Mouse (Mus musculus) neural tube, embryonic 12.5 days (tissue): ENCODE data around the gene Fam114a1. TPM values are rescaled to one million over a fixed set of nuclear protein-coding genes. Genes with fewer than 3 reads are reported as not detected.

Experiments used
- ATAC-seq: fragments of 200-750 bp; cut with Nextera tagmentation; 2 replicates; pipeline ENCODE4 v1.8.0; 2017; ENCODE audit warnings: low read depth, mild to moderate bottlenecking, moderate TSS enrichment, moderate library complexity; ENCODE audit not compliant: low FRiP score
- H3K27ac ChIP-seq: fragments of 300-500 bp; sonication (generic); 2 replicates; pipeline ENCODE4 v1.5.1; 2016
- H3K27me3 ChIP-seq: fragments of 300-500 bp; sonication (generic); replicated peaks from 2 replicates; pipeline ENCODE4 v1.6.1; 2016; ENCODE audit warnings: mild to moderate bottlenecking
- H3K36me3 ChIP-seq: fragments of 300-500 bp; sonication (generic); 2 replicates; pipeline ENCODE4 v1.6.1; 2016; ENCODE audit warnings: mild to moderate bottlenecking
- H3K4me1 ChIP-seq: fragments of 300-500 bp; sonication (generic); 2 replicates; pipeline ENCODE4 v1.6.1; 2016
- H3K4me2 ChIP-seq: fragments of 300-500 bp; sonication (generic); replicated peaks from 2 replicates; pipeline ENCODE4 v1.6.1; 2016; ENCODE audit warnings: mild to moderate bottlenecking
- H3K4me3 ChIP-seq: fragments of 300-500 bp; sonication (generic); 2 replicates; pipeline ENCODE4 v1.5.1; 2016
- H3K9ac ChIP-seq: fragments of 300-500 bp; sonication (generic); 2 replicates; pipeline ENCODE4 v1.6.1; 2016; ENCODE audit warnings: mild to moderate bottlenecking
- H3K9me3 ChIP-seq: fragments of 300-500 bp; sonication (generic); 2 replicates; pipeline ENCODE4 v1.6.1; 2016; ENCODE audit warnings: mild to moderate bottlenecking
- WGBS: fragments of 180-500 bp; shearing (Covaris S2); methylation state at CpG from one replicate; pipeline ENCODE4 v1.1.7; 2016; 5-methylcytosine and 5-hydroxymethylcytosine counted together
- polyA plus RNA-seq: library from polyadenylated mRNA; unstranded; fragments of >200 nt; fragmentation: Nextera tagmentation; extraction: Ambion mirVana; gene quantifications from 2 replicates; pipeline ENCODE4 v1.2.1, GENCODE M21; 2016

Fam114a1 gene
- 16.8 and 18.2 TPM in 2 replicates for polyA plus RNA-seq

GRCm38 (mm10) chr5:64969861-64970771 is at the start of gene Fam114a1:
Gene Fam114a1 (plus strand): TSS chr5:64970071.
- Histone ChIP-seq H3K27ac (no peak within 1 kb of the TSS), H3K36me3 (no peaks in the 10 kb centered on the region), H3K27me3 (peaks cover 10% of the 10 kb centered on the region; the same call in 1 of the 2 replicates), H3K9me3 (no peaks in the 10 kb centered on the region), H3K4me1 (peaks cover 3% of the 10 kb centered on the region), H3K9ac (peak within 1 kb of the TSS; percentile 72), H3K4me3 (peak within 1 kb of the TSS; percentile 50), H3K4me2 (peak within 1 kb of the TSS; percentile 99)
- WGBS: 1% methylated on average over 68 of the region's 68 CpGs
- peak; percentile 71 for ATAC-seq

- WGBS: 95% methylated on average over 5 of the region's 5 CpGs
These were observed 46.9 kb upstream of the Fam114a1 start for GRCm38 (mm10) chr5:64922891-64923381.

GRCm38 (mm10) chr5:64932215-64932614 is 37.7 kb upstream of the Fam114a1 start:
- no peak for ATAC-seq
- Histone ChIP-seq H3K27ac (no peak overlapping the region), H3K4me1 (no peaks in the 10 kb centered on the region), H3K9me3 (no peaks in the 10 kb centered on the region), H3K4me3 (no peak overlapping the region), H3K4me2 (no peak overlapping the region), H3K36me3 (no peaks in the 10 kb centered on the region), H3K27me3 (no peaks in the 10 kb centered on the region), H3K9ac (no peak overlapping the region)
- 56% methylated on average over 3 of the region's 3 CpGs for WGBS

More at GRCm38 (mm10) chr5:64922891-64923381, 46.9 kb upstream of the Fam114a1 start:
- no peak overlapping the region for H3K9ac ChIP-seq
- H3K36me3 ChIP-seq: no peaks in the 10 kb centered on the region
- H3K4me3 ChIP-seq: no peak overlapping the region
- H3K27me3 ChIP-seq: no peaks in the 10 kb centered on the region
- H3K4me1 ChIP-seq: no peaks in the 10 kb centered on the region
- ATAC-seq: no peak
- no peaks in the 10 kb centered on the region for H3K9me3 ChIP-seq
- H3K27ac ChIP-seq: no peak overlapping the region
- H3K4me2 ChIP-seq: no peak overlapping the region

GRCm38 (mm10) chr5:64932775-64933174 is 37.1 kb upstream of the Fam114a1 start:
- no peaks in the 10 kb centered on the region for H3K27me3 ChIP-seq
- no peak for ATAC-seq
- H3K9ac ChIP-seq: no peak overlapping the region
- H3K36me3 ChIP-seq: no peaks in the 10 kb centered on the region
- H3K27ac ChIP-seq: no peak overlapping the region
- no peak overlapping the region for H3K4me3 ChIP-seq
- no peak overlapping the region for H3K4me2 ChIP-seq
- H3K4me1 ChIP-seq: no peaks in the 10 kb centered on the region
- WGBS: 91% methylated on average over 15 of the region's 15 CpGs
- no peaks in the 10 kb centered on the region for H3K9me3 ChIP-seq

GRCm38 (mm10) chr5:64951486-64951885 is 18.4 kb upstream of the Fam114a1 start:
- Histone ChIP-seq H3K27me3 (no peaks in the 10 kb centered on the region), H3K27ac (no peak overlapping the region), H3K4me3 (no peak overlapping the region), H3K4me1 (no peaks in the 10 kb centered on the region), H3K9me3 (no peaks in the 10 kb centered on the region), H3K4me2 (no peak overlapping the region), H3K36me3 (no peaks in the 10 kb centered on the region), H3K9ac (no peak overlapping the region)
- ATAC-seq: no peak
- 90% methylated on average over 5 of the region's 5 CpGs for WGBS

GRCm38 (mm10) chr5:64954931-64955330 is 14.9 kb upstream of the Fam114a1 start:
- H3K4me1 ChIP-seq: no peaks in the 10 kb centered on the region
- H3K27me3 ChIP-seq: no peaks in the 10 kb centered on the region
- H3K9ac ChIP-seq: no peak overlapping the region
- 90% methylated on average over 8 of the region's 8 CpGs for WGBS
- no peaks in the 10 kb centered on the region for H3K36me3 ChIP-seq
- H3K4me3 ChIP-seq: no peak overlapping the region
- no peaks in the 10 kb centered on the region for H3K9me3 ChIP-seq
- no peak for ATAC-seq
- H3K27ac ChIP-seq: no peak overlapping the region
- H3K4me2 ChIP-seq: no peak overlapping the region

GRCm38 (mm10) chr5:64958991-64959842 is 10.7 kb upstream of the Fam114a1 start:
- no peak for ATAC-seq
- WGBS: 79% methylated on average over 22 of the region's 22 CpGs
- Histone ChIP-seq H3K9me3 (no peaks in the 10 kb centered on the region), H3K4me2 (no peak overlapping the region), H3K9ac (no peak overlapping the region), H3K4me3 (no peak overlapping the region), H3K4me1 (no peaks in the 10 kb centered on the region), H3K27ac (no peak overlapping the region), H3K36me3 (no peaks in the 10 kb centered on the region), H3K27me3 (no peaks in the 10 kb centered on the region)

- 85% methylated on average over 13 of the region's 13 CpGs for WGBS
- no peak for ATAC-seq
- Histone ChIP-seq H3K4me2 (no peak within 1 kb of the TSS), H3K4me1 (no peaks in the 10 kb centered on the region), H3K27me3 (no peaks in the 10 kb centered on the region), H3K9ac (no peak within 1 kb of the TSS), H3K9me3 (no peaks in the 10 kb centered on the region), H3K36me3 (no peaks in the 10 kb centered on the region), H3K27ac (no peak within 1 kb of the TSS), H3K4me3 (no peak within 1 kb of the TSS)
These were observed 10.0 kb upstream of the Fam114a1 start, which contains the start of gene Tlr6 for GRCm38 (mm10) chr5:64959843-64960230. Gene Tlr6 (minus strand): TSS chr5:64960097.

- no peak overlapping the region for H3K4me3 ChIP-seq
- ATAC-seq: no peak
- H3K27me3 ChIP-seq: no peaks in the 10 kb centered on the region
- no peak overlapping the region for H3K4me2 ChIP-seq
- H3K9me3 ChIP-seq: no peaks in the 10 kb centered on the region
- no peaks in the 10 kb centered on the region for H3K36me3 ChIP-seq
- no peak overlapping the region for H3K9ac ChIP-seq
- no peaks in the 10 kb centered on the region for H3K4me1 ChIP-seq
- WGBS: 95% methylated on average over 13 of the region's 13 CpGs
- no peak overlapping the region for H3K27ac ChIP-seq
These were observed 8.9 kb upstream of the Fam114a1 start for GRCm38 (mm10) chr5:64960857-64961391.

- no peaks in the 10 kb centered on the region for H3K4me1 ChIP-seq
- H3K27me3 ChIP-seq: no peaks in the 10 kb centered on the region
- no peak overlapping the region for H3K9ac ChIP-seq
- no peak overlapping the region for H3K27ac ChIP-seq
- no peak for ATAC-seq
- no peak overlapping the region for H3K4me2 ChIP-seq
- H3K4me3 ChIP-seq: no peak overlapping the region
- H3K36me3 ChIP-seq: no peaks in the 10 kb centered on the region
- WGBS: 91% methylated on average over 5 of the region's 5 CpGs
- no peaks in the 10 kb centered on the region for H3K9me3 ChIP-seq
These were observed 6.6 kb upstream of the Fam114a1 start for GRCm38 (mm10) chr5:64963271-64963670.

GRCm38 (mm10) chr5:64963735-64964134 is 6.1 kb upstream of the Fam114a1 start:
- no peak overlapping the region for H3K9ac ChIP-seq
- H3K27ac ChIP-seq: no peak overlapping the region
- no peaks in the 10 kb centered on the region for H3K4me1 ChIP-seq
- no peak overlapping the region for H3K4me2 ChIP-seq
- 87% methylated on average over 3 of the region's 3 CpGs for WGBS
- H3K36me3 ChIP-seq: no peaks in the 10 kb centered on the region
- no peaks in the 10 kb centered on the region for H3K9me3 ChIP-seq
- H3K27me3 ChIP-seq: no peaks in the 10 kb centered on the region
- ATAC-seq: no peak
- H3K4me3 ChIP-seq: no peak overlapping the region
